Mouse (Mus musculus) urinary bladder, postnatal 0 days (tissue): ENCODE results near the gene Mapre1. TPM values are rescaled to one million over a fixed set of nuclear protein-coding genes. Genes with fewer than 3 reads are reported as not detected.

Experiments
- polyA plus RNA-seq: library from polyadenylated mRNA; unstranded; fragments of >200 nt; fragmentation: Nextera tagmentation; extraction: Ambion mirVana; gene quantifications from 2 replicates; pipeline ENCODE4 v1.2.1, GENCODE M21; 2015

Gene Mapre1
- 180 and 245 TPM in 2 replicates for polyA plus RNA-seq

DNA sequence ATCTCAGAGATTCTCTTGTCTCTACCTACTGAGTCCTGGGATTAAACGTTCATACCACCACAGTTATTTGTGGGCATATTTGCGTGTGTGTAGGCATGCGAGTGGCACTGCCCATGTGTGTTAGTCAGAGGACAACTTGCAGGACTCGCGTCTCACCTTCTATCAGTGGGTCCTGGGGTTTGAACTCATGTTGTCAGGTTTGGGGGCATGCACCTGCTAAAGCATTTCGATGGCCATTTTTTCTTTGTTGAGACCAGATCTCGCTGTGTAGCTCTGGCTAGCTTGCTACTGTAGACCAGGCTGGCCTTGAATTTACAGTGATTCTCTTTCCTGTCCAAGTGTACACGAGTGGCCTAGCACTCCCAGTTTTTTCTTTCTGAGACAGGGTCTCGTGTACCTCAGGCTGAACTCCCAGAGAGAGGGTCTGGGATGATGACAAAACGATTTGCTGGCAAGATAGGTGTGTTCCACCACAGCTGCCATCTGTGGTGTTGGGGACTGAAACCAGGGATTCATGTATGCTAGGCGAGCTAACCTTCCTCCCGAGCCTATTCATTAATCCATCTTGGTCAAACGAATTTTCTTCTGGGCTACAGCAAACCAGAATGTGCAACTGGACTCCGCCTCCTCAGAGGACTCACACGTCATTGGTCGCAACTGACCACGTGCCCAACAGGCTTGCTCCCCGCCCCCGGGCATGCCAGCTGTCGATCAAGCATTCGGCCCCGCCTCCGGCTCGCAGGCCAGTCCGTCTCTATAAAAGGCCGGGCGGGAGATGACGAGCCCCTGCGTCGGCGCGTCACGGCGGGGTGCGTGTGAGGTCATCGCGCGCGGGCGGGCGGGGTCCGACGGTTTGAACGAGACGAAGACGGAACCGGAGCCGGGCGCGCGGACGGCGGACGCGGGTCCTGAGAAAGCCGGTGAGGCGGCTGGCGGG lies at the start of gene Mapre1:
Mapre1 (plus strand) TSS at position 775 of the 937 bp plus-strand sequence.

GRCm38 (mm10) chr2:153696352-153696751 lies 44.7 kb upstream of the Mapre1 start, which contains the start of gene Dnmt3c:
Dnmt3c (plus strand) TSS chr2:153696652.

GRCm38 (mm10) chr2:153779394-153779981 lies 38.4 kb downstream of the Mapre1 start, which contains the start of gene Efcab8:
Efcab8 (plus strand) TSS chr2:153779931.

Other genes starting within 250 kb of the Mapre1 start
- not detected in 2 replicates for gene 4930404H24Rik, start 248.5 kb upstream of the Mapre1 start, polyA plus RNA-seq
- gene Nol4l, start 211.3 kb upstream of the Mapre1 start, polyA plus RNA-seq: 5.3 and 6.1 TPM in 2 replicates
- 55.7 and 59.6 TPM in 2 replicates for gene Commd7, start 108.5 kb upstream of the Mapre1 start, polyA plus RNA-seq
- 2.1 and 2.2 TPM in 2 replicates for gene Dnmt3b, start 91.8 kb upstream of the Mapre1 start, polyA plus RNA-seq
- not detected in 2 replicates for gene Dnmt3c, start 44.6 kb upstream of the Mapre1 start, polyA plus RNA-seq
- gene Efcab8, start 38.7 kb downstream of the Mapre1 start, polyA plus RNA-seq: 0.06 and 0.08 TPM in 2 replicates
- gene Sun5, start 129.8 kb downstream of the Mapre1 start, polyA plus RNA-seq: not detected in 2 replicates
- not detected in 2 replicates for gene Bpifb2, start 133.8 kb downstream of the Mapre1 start, polyA plus RNA-seq
- not detected in 2 replicates for gene Bpifb6, start 159.1 kb downstream of the Mapre1 start, polyA plus RNA-seq
- not detected in 2 replicates for gene Bpifb3, start 177.0 kb downstream of the Mapre1 start, polyA plus RNA-seq
- not detected in 2 replicates for gene Bpifb4, start 196.9 kb downstream of the Mapre1 start, polyA plus RNA-seq
- not detected in 2 replicates for gene Bpifa6, start 233.7 kb downstream of the Mapre1 start, polyA plus RNA-seq